Mouse (Mus musculus) adrenal gland (tissue): ENCODE data around the gene Rnf150.

Experiments
- intact Hi-C: fragments of 180-260 bp; cut with DNase I; formaldehyde crosslinking; loops from one replicate; pipeline ENCODE4 v1.15.1; 2025

The Rnf150 gene

DNA sequence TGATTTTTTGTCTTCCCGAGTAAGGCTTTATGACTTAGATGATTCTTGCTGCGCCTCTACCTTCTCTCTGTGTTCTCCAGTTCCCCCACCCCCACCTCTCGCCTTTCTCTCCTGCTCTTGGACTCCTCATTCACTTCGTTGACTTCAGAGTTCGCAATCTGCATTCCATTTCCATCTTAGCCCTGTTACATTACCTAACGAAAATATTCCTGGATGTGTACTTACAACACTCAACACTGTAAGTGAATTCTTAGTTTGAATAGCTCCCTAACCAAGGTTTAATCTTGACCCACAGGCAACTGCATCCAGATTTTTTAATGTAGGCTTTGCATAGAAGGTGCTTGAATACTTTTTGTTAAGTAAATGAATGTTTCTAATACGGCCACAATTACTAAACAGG, 73.0 kb downstream of the Rnf150 start:
- intact Hi-C loops: loop anchor here (2.0 kb wide), 1 partner anchor 71 kb away; no protein-coding TSS in a partner anchor

GRCm38 (mm10) chr8:82936866-82937265, 73.7 kb downstream of the Rnf150 start:
- intact Hi-C loops: loop anchor here (2.0 kb wide), 1 partner anchor 70 kb away; no protein-coding TSS in a partner anchor

DNA sequence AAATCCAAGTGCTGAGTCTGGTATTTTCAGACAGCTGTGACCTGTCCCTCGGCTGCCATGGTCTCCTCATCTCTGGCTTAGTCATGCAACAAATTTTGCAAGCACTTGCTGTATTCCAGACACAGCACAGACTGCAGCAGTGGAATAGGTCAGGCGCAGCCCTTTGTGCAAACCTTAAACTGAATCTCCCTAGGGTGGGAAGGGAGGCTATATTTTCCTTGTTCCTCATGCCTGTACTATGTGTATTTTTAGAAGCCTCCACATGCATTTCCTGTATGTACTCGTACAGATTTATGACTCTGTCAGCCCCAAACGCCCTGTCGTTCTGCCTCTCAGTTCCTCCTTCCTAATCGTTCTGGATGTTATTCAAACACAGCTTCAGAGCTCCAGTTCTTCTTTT, 76.8 kb downstream of the Rnf150 start:
- intact Hi-C loops: no loop called here

DNA sequence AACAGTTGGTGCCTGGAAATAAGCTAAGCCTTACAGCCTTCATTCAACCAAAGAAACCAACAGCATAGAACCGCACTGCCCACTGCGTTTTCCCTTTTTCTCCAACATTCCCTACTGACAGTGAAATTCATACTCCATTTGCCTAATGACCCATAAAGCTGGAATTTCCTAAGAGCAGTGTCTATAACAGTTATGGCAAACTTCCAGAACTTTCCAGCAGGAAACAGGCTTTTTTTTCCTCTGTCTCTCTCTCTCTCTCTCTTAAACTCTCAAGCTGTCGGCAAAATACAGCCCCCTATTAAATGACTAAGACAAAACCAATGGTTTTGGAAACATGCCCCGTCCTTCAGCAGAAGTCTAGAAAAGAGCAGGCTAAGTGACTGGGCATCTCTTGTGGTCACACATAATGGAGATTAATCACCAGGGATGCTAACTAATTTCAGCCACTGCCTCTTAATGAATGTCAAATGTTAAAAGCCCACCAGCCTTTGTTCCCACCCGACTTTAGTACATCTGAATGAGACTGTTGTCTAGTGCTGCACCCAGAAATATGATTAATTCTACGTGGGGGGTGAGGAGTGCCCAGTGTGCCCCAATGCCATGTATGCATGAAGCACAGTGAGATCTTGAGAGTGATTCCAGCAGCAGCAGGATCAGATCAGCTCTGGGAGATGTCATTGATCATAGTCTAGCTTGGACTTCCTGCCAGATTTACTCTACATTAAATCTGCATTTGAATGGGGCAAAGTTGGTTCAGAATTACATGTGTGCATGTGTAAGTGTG, 80.3 kb downstream of the Rnf150 start:
- intact Hi-C loops: no loop called here

DNA sequence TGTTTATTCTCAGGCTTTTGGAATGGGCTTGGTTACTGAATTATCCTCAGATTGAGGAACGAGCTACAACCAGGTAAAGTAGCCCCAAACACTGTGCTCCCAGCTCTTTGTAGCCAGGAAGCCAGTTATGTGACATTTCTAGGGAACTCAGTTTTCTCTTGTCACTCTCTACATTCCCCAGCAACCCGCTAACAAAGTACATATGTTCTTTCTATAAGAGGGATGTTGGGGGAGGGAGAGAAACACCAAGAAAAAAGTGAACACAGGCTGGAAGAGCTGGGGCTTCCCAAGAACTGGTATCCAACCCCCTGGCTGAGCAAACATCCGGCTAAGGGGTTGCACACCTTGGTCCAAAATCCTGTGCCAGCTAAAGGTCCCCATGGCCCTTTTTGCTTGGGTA, 82.7 kb downstream of the Rnf150 start:
- intact Hi-C loops: no loop called here

DNA sequence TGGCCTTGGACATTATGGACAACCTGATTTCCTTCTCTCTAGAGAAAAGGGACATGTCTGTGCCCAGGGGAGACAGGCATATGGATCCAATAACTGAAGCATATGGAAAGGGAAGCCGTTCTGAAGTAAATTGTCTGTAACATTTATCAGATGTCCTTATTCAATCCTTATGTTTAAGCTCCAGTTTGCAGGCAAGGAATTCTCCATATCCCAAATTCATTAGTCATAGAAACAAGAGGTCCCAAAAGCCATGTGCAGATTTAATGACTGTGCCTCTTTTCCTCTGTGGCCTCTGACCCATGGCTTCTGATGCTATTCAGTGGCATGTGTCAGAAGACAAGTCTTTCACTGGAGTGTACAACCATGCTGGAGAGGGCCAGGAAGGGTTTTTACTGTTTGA, 83.5 kb downstream of the Rnf150 start:
- intact Hi-C loops: no loop called here

- intact Hi-C loops: no loop called here
Observed at GRCm38 (mm10) chr8:82955162-82955754, 92.1 kb downstream of the Rnf150 start.

DNA sequence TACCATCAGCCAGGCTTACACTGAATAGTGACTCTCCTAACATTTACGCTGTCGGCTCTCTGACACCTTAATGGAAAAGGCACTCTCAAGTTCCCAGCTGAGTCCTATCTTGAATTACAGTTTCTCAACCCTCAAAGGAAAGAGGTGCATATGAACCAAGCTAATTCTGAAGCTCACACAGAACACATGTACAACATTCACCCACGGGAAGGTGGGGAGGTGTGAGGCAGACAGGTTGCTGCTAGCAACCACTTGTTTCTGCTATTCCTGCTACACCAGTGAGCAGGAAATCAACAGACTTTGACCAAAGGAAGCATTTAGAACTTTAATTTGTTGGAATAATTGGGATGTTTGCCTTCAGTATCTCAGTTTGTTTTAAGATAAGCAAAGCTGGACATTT, 96.3 kb downstream of the Rnf150 start:
- intact Hi-C loops: no loop called here

DNA sequence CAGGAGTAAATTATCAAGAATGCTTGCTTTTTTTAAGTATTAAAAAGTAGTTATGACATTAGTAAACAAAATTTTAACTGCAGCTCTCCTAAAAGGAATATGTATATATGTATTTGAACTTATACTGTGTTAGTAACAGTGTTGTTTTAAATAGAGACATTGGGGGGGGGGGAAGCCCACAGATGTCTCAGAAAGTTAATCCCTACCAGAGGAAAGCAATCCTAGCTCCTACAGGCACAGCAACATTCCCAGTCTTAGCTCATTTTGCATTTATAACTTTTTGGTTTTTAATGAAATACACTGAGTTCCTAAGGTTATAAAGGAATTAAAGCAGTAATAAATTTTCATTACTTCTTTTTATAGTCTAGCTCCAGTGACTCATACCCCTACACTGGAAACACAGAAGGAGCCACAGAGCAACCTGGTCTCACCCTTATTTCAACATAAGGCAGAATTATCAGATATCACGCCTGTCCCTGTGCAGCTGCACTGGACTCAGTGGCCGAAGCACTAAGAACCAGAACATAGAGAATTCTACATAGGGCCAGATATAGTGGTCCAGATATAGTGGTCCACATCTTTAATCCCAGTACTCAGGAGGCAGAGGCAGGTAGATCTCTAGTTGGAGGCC, 96.9 kb downstream of the Rnf150 start:
- intact Hi-C loops: loop anchor here (10.0 kb wide), 1 partner anchor 95 kb away; the partner anchor contains the start of gene Rnf150

DNA sequence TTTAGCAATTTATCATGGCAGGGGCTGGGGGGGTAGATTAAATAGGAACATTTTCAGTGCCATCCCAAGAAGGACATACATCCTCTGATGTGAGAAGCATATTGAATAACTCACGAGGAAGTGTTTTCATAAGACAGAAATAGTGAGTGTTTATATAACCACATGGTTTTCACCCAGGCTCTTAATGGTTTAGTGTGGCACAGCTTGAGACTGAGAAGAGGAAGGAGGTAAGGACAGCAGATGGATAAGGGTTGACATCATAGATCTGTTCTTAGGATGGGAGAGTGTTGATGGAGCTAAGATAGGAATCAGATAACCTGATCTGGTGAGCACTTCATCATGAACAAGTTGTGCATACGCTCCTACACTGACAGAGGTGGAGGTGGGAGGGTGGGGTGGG, 101.4 kb downstream of the Rnf150 start:
- intact Hi-C loops: loop anchor here (10.0 kb wide), 1 partner anchor 100 kb away; the partner anchor contains the start of gene Rnf150

DNA sequence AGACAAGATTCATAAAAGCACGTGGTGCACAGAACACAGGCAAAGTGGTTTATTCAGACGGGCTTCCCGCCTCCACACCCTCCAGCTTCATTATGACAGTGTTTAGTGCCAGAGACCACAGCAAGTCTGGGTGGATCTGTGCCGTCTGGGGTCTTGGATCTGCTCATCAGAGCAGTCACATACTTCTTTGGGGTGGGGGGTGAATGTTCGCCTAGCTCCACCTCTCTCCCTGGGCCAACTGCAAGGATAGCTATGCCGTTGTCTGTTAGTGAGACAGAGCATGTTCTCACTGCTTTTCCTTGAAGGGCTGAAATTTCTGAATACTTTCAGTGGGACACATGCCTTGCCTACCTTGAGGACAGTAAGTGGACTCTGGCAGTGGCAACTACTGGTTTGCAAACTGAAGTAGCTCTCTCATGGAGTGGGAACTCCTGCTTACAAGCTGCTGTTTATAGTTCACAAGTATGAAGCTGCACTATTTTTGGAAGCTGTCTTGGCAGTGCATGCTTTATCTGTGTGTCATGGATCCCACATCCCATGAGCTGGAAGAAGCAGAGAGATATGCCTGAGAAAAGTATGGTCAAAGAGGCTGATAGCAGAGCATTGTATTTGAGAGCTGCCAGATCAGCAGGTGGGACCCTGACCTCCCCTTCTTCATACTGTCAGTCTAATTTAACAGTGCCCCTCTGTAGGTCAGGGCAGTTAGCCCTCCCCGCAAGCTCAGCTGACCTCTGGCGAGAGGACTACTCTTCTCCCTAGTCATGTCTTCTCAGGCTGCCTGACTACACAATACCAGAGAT, 104.9 kb downstream of the Rnf150 start:
- intact Hi-C loops: loop anchor here (10.0 kb wide), 1 partner anchor 103 kb away; the partner anchor contains the start of gene Rnf150

DNA sequence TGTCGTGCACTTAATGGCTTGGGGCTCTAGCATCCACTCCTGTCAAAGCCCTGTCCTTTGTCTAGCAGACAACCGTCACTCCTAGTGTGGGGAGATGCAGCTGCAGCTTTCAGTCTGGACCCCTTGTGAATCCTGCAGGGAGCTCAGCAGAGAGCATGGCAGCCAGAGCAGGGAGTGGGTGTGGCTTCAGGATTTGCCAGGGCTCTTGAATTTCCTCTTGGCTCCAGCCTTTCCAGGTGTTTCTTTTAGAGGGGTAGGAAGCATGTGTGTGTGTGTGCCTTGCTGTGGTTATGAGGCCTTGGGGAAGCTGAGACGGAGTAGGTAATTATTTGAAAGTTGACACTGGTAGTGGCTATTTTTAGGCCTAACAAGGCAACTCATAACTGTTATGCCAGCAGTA, 106.8 kb downstream of the Rnf150 start:
- intact Hi-C loops: loop anchor here (10.0 kb wide), 1 partner anchor 105 kb away; the partner anchor contains the start of gene Rnf150

GRCm38 (mm10) chr8:82972812-82973211, 109.7 kb downstream of the Rnf150 start:
- intact Hi-C loops: no loop called here

DNA sequence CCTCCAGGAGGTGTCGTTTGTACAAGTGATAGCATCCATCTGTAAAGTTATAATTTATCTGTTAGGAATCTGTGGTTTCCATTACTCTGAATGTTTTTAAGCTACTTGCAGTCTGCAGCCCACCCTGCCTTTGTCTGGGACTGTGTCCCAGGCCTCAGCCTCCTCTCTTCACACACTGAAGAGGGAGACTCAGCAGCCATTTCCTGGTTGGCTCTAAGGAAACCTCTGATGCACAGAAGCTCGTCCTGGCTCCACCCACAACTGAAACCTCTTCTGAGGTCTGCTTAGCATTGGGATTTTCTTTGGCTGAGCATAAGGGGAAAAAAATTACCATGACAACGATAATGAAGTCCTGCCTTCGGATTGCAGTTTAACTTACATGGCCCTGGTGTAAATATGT, 110.2 kb downstream of the Rnf150 start:
- intact Hi-C loops: no loop called here

- intact Hi-C loops: no loop called here
Observed at GRCm38 (mm10) chr8:82981244-82981855, 118.2 kb downstream of the Rnf150 start.

- intact Hi-C loops: no loop called here
Observed at GRCm38 (mm10) chr8:82982873-82983272, 119.7 kb downstream of the Rnf150 start.

DNA sequence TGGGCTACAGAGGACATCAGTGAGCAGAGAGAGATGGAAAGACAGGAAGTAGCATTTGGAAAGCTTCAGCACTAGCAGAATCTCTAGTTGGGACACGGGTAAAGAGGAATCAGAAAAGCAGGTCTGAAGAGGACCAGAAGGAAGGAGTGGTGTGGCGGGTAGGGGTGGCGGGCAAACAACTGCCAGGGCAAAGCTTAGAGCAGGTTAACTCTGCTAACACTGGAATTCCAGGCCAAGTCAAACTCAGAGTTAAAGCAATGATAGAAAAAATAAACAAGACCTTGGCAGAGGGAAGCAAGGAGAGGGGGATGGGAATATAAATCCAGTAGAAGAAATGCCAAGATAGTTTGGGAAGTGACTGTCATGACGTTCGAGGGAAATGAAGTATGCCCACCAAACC, 120.1 kb downstream of the Rnf150 start:
- intact Hi-C loops: no loop called here

GRCm38 (mm10) chr8:82992093-82992492, 128.9 kb downstream of the Rnf150 start:
- intact Hi-C loops: no loop called here

GRCm38 (mm10) chr8:82995727-82996438, 132.7 kb downstream of the Rnf150 start:
- intact Hi-C loops: no loop called here

DNA sequence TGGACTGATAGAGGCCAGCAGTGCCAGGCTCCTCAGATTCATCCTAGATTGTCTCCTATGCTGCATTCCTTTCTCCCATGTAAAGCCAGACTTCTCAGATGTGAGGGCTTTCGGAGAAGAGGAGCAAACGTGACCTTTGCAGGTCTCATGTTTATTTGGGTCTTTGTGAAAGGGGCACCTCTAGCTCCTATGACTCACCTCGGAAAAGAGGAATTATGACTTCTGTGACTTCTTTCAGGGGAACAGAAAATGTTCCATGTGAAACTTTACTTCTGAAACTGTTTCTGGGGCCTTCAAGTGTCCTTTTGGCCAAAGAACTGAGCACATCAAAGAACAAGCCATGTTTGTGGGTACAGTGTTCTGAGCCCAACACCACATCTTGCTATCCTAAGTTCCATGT, 133.7 kb downstream of the Rnf150 start:
- intact Hi-C loops: no loop called here
